Mouse (Mus musculus) embryonic facial prominence, embryonic 13.5 days (tissue): Measurements from ENCODE around the gene Dtx1. TPM values are rescaled to one million over a fixed set of nuclear protein-coding genes. Genes with fewer than 3 reads are reported as not detected.

ENCODE experiments used
- ATAC-seq: fragments of 200-750 bp; cut with Nextera tagmentation; 2 replicates; pipeline ENCODE4 v1.8.0; 2017; ENCODE audit warnings: low read depth; ENCODE audit not compliant: insufficient number of reproducible peaks, insufficient read depth, low FRiP score, low TSS enrichment
- H3K27ac ChIP-seq: fragments of 300-500 bp; sonication (generic); 2 replicates; pipeline ENCODE4 v1.5.1; 2015; ENCODE audit warnings: moderate library complexity, mild to moderate bottlenecking, inconsistent platforms
- H3K27me3 ChIP-seq: fragments of 300-500 bp; sonication (generic); 2 replicates; pipeline ENCODE4 v1.6.1; 2015; ENCODE audit warnings: mild to moderate bottlenecking, inconsistent platforms
- H3K36me3 ChIP-seq: fragments of 300-500 bp; sonication (generic); 2 replicates; pipeline ENCODE4 v1.6.1; 2015; ENCODE audit warnings: mild to moderate bottlenecking, inconsistent platforms
- H3K4me1 ChIP-seq: fragments of 300-500 bp; sonication (generic); 2 replicates; pipeline ENCODE4 v1.6.1; 2015; ENCODE audit warnings: inconsistent platforms
- H3K4me2 ChIP-seq: fragments of 300-500 bp; sonication (generic); 2 replicates; pipeline ENCODE4 v1.6.1; 2015; ENCODE audit warnings: moderate library complexity, mild to moderate bottlenecking, inconsistent platforms
- H3K4me3 ChIP-seq: fragments of 300-500 bp; sonication (generic); 2 replicates; pipeline ENCODE4 v1.5.1; 2015; ENCODE audit warnings: mild to moderate bottlenecking, inconsistent platforms
- H3K9ac ChIP-seq: fragments of 300-500 bp; sonication (generic); 2 replicates; pipeline ENCODE4 v1.6.1; 2015; ENCODE audit warnings: mild to moderate bottlenecking, inconsistent platforms
- H3K9me3 ChIP-seq: fragments of 300-500 bp; sonication (generic); 2 replicates; pipeline ENCODE4 v1.6.1; 2016; ENCODE audit warnings: inconsistent platforms
- WGBS: fragments of 180-500 bp; shearing (Covaris S2); methylation state at CpG from one replicate; pipeline ENCODE4 v1.1.7; 2015; ENCODE audit warnings: mixed read lengths; 5-methylcytosine and 5-hydroxymethylcytosine counted together
- polyA plus RNA-seq: library from polyadenylated mRNA; unstranded; fragments of >200 nt; fragmentation: Nextera tagmentation; extraction: Ambion mirVana; gene quantifications from 2 replicates; pipeline ENCODE4 v1.2.1, GENCODE M21; 2015

Gene Dtx1
- polyA plus RNA-seq, 1 experiment from 2014 or later, result 6.2 TPM

DNA sequence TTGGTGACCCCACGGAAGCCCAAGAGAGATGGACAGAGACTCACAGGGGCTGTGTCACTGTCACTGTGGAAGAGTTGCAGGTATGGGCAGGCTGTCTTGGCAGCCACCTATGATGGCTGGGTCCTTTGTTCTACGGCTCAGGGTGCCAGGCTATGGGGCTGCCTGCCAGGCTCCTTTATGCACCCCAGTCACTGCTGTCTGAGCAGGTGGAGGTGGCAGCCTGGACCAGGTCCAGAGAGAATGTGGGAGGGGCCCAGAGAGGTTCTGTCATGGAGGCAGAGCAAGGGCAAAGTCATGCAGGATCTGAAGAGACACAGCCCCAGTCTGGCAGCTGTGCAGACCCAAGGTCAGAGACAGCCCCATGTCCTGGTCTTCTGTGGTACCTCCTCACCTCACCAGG is 8.8 kb downstream of the Dtx1 start:
- H3K27me3 ChIP-seq, result peaks cover 57% of the 10 kb centered on the region
- H3K27ac ChIP-seq, result no peak overlapping the region
- no peak overlapping the region for H3K9ac ChIP-seq
- H3K4me2 ChIP-seq, result no peak overlapping the region
- 81% methylated on average over 2 of the region's 2 CpGs for WGBS
- no peak overlapping the region for H3K4me3 ChIP-seq
- no peak for ATAC-seq
- H3K4me1 ChIP-seq, result peaks cover 14% of the 10 kb centered on the region
- H3K36me3 ChIP-seq, result no peaks in the 10 kb centered on the region
- H3K9me3 ChIP-seq, result no peaks in the 10 kb centered on the region

DNA sequence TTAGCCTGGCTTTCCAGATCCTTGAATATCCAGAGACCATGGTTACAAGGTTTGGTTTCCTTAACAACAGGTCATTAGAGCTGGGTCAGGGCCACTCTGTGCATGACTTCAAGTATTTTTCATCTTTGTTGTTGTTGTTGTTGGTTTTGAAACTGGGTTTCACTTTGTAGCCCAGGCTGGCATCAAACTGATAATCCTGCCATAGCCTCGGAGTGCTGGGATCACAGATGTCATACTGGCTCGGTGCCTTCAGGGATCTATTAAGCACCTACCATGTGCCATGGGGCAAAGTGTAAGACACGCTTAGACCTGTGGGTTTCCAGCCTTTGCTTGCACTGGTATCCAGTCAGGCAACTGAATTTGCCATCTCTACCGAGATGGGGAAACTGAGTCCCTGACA is 9.3 kb downstream of the Dtx1 start:
- Histone ChIP-seq H3K4me1 (peaks cover 19% of the 10 kb centered on the region), H3K27me3 (peaks cover 57% of the 10 kb centered on the region), H3K4me2 (no peak overlapping the region), H3K9me3 (no peaks in the 10 kb centered on the region), H3K4me3 (no peak overlapping the region), H3K9ac (no peak overlapping the region), H3K36me3 (no peaks in the 10 kb centered on the region), H3K27ac (no peak overlapping the region)
- WGBS, result 79% methylated on average over 4 of the region's 4 CpGs
- no peak for ATAC-seq

DNA sequence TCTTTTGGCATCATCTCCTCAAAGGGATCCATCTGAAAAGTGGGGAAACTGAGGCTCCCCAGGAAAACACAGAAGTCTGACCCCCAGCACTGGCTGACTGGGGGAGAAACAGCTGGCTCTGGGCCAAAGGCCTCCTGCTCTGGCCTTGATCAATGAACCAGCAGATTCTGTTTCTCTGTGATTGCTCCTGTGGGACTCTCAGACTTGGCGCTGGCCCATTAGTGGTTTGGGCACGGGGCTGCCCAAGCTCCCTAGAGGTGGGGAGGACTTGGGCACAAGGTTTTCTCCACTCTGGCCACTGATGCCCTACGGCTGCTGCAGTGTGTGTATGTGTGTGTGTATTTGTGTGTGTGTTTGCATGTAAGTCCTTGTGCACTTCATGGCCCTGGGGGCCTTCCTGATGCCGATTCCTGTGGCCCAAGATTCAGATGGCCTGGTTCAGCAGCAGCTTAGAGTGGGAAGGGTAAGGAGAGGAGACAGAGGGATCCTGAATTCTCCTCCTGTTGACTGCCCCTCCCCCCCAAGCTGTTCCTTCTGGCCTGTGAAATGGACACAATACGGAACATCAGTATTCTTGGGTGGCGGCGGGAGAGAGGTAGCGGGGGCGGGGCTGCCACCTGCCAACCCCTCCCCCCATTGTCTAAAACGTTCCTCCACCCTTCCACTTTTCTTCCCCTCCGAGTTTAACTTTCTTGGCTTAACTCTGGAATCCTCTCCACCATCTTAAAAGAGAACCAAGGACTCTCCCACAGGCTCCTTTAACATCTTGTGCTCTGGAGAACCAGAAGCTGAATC is 10.5 kb downstream of the Dtx1 start:
- WGBS, result 54% methylated on average over 11 of the region's 11 CpGs
- Histone ChIP-seq H3K4me3 (no peak overlapping the region), H3K4me2 (no peak overlapping the region), H3K9me3 (no peaks in the 10 kb centered on the region), H3K4me1 (peaks cover 14% of the 10 kb centered on the region; the same call in 1 of the 2 replicates), H3K27ac (no peak overlapping the region), H3K36me3 (no peaks in the 10 kb centered on the region), H3K27me3 (peaks cover 59% of the 10 kb centered on the region), H3K9ac (no peak overlapping the region)
- ATAC-seq, result no peak

DNA sequence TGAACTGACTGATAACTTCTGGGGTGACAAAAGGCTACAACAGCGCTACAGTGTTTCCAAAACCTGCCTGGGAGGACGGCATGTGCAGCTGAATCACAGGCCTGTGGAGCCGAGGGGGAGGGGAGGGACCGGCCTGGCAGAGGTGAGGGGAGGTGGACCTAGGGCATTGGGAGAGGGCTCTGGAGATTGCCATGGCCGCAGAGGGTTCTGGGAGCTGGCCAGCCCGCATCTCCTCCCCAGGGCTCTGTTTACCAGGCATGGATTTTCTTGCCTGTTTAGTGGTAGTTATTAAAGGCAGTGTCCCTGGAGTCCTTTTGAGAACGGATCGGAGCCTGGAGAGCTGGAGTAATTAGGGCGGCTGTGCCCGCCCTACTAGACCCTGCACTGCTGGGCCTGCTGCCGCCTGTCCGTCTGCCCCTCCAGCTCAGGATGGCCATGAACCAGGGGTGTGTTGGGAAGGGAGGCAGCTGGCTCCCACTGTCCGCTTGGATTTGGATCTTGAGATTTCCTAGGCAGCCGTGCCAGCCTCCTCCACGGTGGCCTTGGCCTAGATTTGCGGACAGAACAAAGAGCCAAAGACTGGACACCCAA is 12.8 kb downstream of the Dtx1 start:
- 47% methylated on average over 16 of the region's 16 CpGs for WGBS
- Histone ChIP-seq H3K36me3 (peaks cover 6% of the 10 kb centered on the region; the same call in 1 of the 2 replicates), H3K9ac (peak overlapping the region; percentile 4; the same call in 1 of the 2 replicates), H3K4me1 (peaks cover 19% of the 10 kb centered on the region; the same call in 1 of the 2 replicates), H3K27ac (no peak overlapping the region), H3K4me3 (no peak overlapping the region), H3K4me2 (no peak overlapping the region), H3K27me3 (peaks cover 73% of the 10 kb centered on the region), H3K9me3 (no peaks in the 10 kb centered on the region)
- ATAC-seq, result no peak

DNA sequence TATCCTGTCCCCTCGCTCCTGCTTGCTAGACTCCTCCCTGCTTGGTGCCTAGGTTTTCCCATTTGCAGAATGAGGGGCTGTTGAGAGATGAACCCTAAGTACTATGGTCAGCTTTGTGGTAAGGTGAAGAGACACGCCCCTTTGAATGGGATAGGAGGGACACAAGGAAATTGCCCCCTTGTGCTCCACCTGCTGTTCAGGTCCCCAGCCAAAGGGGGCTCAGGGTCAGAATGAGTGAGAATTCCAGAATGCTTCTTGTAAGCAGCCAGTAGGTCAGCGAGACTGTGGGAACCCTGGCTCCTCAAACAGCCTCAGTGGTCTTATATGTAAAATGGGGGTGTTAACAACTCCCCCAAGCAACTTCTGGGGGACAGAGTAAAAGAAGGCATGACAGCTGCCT is 13.5 kb downstream of the Dtx1 start:
- Histone ChIP-seq H3K9ac (no peak overlapping the region), H3K27me3 (peaks cover 77% of the 10 kb centered on the region), H3K9me3 (no peaks in the 10 kb centered on the region), H3K4me2 (no peak overlapping the region), H3K36me3 (peaks cover 7% of the 10 kb centered on the region; the same call in 1 of the 2 replicates), H3K4me1 (peaks cover 19% of the 10 kb centered on the region; the same call in 1 of the 2 replicates), H3K27ac (no peak overlapping the region), H3K4me3 (no peak overlapping the region)
- ATAC-seq, result no peak
- 58% methylated on average over 3 of the region's 3 CpGs for WGBS

DNA sequence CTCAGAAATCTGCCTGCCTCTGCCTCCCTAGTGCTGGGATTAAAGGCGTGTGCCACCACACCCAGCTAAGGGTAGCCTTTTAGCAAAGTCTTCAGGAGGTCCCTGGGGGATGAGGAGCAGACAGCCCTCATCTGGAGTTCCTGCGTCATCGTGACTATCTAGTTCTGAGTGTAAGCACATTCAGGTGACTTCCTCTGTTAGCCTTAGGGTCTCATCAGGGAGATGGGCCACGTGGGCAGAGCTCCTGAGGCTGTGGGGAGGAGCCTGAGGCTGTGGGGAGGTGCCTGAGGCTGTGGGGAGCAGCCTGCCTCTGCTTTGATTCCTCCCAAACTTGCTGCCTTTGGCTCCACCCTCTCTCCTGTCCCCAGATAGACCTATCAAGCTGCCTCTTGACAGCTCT is 14.9 kb downstream of the Dtx1 start:
- Histone ChIP-seq H3K9ac (no peak overlapping the region), H3K9me3 (no peaks in the 10 kb centered on the region), H3K4me1 (peaks cover 19% of the 10 kb centered on the region; the same call in 1 of the 2 replicates), H3K27ac (no peak overlapping the region), H3K4me2 (no peak overlapping the region), H3K27me3 (peaks cover 86% of the 10 kb centered on the region), H3K4me3 (no peak overlapping the region), H3K36me3 (peaks cover 7% of the 10 kb centered on the region; the same call in 1 of the 2 replicates)
- WGBS, result 58% methylated on average over 4 of the region's 4 CpGs
- ATAC-seq, result no peak

DNA sequence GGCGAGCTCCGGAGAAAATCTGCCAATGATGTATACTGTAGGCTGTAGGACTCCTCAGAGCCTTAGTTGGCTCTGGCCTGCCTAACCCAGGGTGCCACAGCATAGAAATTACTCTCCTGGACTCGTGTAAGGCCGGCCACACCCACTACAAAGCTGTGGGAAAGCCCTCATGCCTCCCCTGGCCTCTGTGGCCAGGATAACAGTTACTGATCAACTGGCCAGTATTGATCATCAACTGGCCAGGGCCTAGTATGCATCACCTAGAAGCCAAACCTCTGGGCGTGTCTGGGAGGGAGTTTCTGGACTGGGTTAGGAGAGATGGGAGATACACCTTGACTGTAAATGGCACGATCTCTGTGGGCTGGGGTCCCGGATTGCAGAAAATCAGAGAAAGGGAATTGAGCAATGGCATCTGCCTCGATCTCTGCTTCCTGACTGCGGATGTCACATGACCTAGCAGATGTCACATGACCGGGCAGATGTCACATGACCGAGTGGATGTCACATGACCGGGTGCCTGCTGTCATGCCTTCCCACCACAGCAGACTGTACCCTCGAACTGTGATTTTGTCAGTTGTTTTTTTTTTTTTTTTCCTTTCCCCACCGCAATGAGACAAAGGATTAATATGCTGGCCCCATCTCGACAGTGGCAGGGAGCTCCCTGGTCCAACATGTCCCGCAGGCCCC is 15.5 kb downstream of the Dtx1 start:
- Histone ChIP-seq H3K36me3 (peaks cover 7% of the 10 kb centered on the region; the same call in 1 of the 2 replicates), H3K4me2 (no peak overlapping the region), H3K9ac (no peak overlapping the region), H3K9me3 (no peaks in the 10 kb centered on the region), H3K4me1 (peaks cover 19% of the 10 kb centered on the region; the same call in 1 of the 2 replicates), H3K27me3 (peaks cover 91% of the 10 kb centered on the region), H3K27ac (no peak overlapping the region), H3K4me3 (no peak overlapping the region)
- ATAC-seq, result no peak
- 77% methylated on average over 16 of the region's 16 CpGs for WGBS

DNA sequence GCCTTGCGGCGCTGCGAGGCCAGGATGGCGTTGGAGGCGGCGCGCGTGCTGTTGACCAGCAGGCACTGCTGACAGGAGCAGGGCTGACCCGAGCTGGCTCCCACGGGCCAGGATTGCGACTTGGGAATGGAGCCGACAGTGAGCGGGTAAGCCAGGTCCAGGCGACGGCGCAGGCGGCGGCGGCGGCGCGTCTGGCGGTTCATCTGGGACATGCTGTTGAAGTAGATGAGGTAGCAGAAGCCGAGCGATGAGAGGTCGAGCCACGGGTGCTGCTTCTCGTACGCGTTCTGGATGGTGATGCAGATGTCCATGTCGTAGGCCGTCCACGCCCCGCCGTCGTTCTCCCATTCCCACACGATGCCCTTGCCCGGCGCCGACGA is 17.0 kb downstream of the Dtx1 start:
- H3K9ac ChIP-seq, result peak overlapping the region; percentile 46; the same call in 1 of the 2 replicates
- H3K4me1 ChIP-seq, result 0 out of 2 replicates have a peak, but pooled peaks cover 14% of the 10 kb centered on the region
- ATAC-seq, result no peak
- H3K4me3 ChIP-seq, result peak overlapping the region; percentile 28
- peaks cover 7% of the 10 kb centered on the region; the same call in 1 of the 2 replicates for H3K36me3 ChIP-seq
- H3K27ac ChIP-seq, result no peak overlapping the region
- no peaks in the 10 kb centered on the region for H3K9me3 ChIP-seq
- WGBS, result 6% methylated on average over 41 of the region's 41 CpGs
- peak overlapping the region; percentile 50 for H3K4me2 ChIP-seq
- H3K27me3 ChIP-seq, result peaks cover 77% of the 10 kb centered on the region

DNA sequence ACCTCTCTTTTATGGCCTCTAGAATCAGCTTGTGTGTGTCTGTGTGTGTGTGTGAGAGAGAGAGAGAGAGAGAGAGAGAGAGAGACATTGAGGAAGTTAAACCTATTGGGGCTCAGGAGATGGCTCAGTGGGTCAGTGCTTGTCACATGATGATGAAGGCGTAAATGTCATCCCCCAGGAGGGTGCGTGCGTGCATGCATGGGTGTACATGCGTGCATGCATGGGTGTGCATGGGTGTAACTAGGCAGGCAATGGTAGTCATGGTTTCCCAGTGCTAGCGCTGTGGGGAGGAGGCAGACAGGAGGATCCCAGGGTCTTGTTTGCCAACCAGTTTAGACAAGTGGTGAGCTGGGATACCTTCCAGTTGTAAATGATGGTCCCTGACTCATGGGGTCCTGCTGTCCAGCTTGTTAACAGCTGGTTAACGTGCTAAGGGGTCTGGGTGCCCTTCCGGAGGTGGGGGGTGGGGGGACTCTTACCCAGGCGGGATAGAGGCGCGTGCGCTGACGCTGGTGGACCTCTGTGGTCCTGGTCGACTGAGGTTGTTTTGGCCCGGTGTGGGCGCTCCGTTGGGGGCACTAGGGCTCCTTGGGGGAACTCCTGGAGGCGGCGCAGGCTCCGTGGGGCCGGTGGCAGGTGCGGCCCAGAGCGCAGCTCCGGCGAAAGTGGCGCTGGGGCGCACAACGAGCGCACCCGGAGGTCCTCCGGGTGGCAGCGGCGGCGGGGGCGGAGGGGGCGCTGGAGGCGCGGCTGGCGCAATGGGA is 17.6 kb downstream of the Dtx1 start:
- H3K9ac ChIP-seq, result peak overlapping the region; percentile 46; the same call in 1 of the 2 replicates
- ATAC-seq, result no peak
- H3K36me3 ChIP-seq, result peaks cover 7% of the 10 kb centered on the region; the same call in 1 of the 2 replicates
- 15% methylated on average over 38 of the region's 38 CpGs for WGBS
- H3K4me2 ChIP-seq, result peak overlapping the region; percentile 50
- H3K27me3 ChIP-seq, result peaks cover 74% of the 10 kb centered on the region
- H3K4me3 ChIP-seq, result peak overlapping the region; percentile 28
- 0 out of 2 replicates have a peak, but pooled peaks cover 11% of the 10 kb centered on the region for H3K4me1 ChIP-seq
- H3K9me3 ChIP-seq, result no peaks in the 10 kb centered on the region
- H3K27ac ChIP-seq, result no peak overlapping the region

DNA sequence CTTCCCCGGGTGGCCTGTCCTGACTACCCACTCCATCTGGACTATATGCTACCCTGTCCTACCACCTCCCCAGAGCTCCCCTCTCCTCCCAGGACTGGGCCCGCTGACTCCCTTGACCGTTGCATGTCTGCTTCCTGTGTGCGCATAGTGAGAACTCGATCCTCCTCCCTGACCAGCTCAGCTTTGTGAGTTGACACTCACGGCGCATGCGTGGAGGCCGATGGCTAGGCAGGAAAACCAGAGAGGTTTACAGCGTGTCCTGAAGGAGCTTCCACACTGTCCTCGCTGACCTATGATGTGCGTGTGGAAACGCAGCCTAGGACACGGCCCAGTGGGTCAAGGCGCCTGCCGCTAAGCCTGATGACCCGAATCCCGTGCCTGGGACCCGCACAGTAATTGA is 19.7 kb downstream of the Dtx1 start:
- Histone ChIP-seq H3K4me3 (no peak overlapping the region), H3K9ac (no peak overlapping the region), H3K27ac (no peak overlapping the region), H3K4me1 (0 out of 2 replicates have a peak, but pooled peaks cover 5% of the 10 kb centered on the region), H3K9me3 (no peaks in the 10 kb centered on the region), H3K36me3 (peaks cover 7% of the 10 kb centered on the region; the same call in 1 of the 2 replicates), H3K27me3 (peaks cover 58% of the 10 kb centered on the region), H3K4me2 (no peak overlapping the region)
- 74% methylated on average over 19 of the region's 19 CpGs for WGBS
- no peak for ATAC-seq

DNA sequence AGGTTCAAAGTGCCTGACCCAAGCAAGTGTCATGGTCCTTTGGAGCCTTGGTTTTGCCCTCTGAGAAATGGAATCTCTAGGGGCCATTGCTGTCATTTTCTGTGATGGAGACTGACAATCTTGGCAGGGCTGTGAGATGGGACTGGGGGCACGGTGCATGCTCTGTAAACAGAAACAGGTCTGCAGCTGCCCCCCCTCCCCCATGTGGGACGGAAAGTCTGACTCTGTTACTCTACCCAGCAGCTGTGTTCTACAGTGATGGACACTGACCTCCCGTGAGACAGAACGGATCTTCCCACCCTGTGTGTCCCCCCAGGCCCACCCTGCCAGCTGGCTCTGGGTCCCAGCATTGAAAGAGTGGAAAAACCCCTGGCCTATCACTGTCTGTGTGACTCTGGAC is 21.3 kb downstream of the Dtx1 start:
- Histone ChIP-seq H3K27me3 (peaks cover 55% of the 10 kb centered on the region), H3K9me3 (no peaks in the 10 kb centered on the region), H3K27ac (no peak overlapping the region), H3K4me2 (no peak overlapping the region), H3K4me3 (no peak overlapping the region), H3K9ac (no peak overlapping the region), H3K4me1 (0 out of 2 replicates have a peak, but pooled peaks cover 5% of the 10 kb centered on the region), H3K36me3 (peaks cover 7% of the 10 kb centered on the region; the same call in 1 of the 2 replicates)
- ATAC-seq, result no peak
- 51% methylated on average over 4 of the region's 4 CpGs for WGBS
